Mouse (Mus musculus) E14TG2a.4 (cell line): Measurements from ENCODE around the gene Kcnt2.

Experiments
- CTCF ChIP-seq: conservative IDR thresholded peaks from 2 replicates; pipeline ENCODE4 v1.5.1; 2014; ENCODE audit warnings: low read length
- POU5F1 ChIP-seq: IDR thresholded peaks from 2 replicates; pipeline ENCODE4 v1.6.1; 2014; ENCODE audit warnings: low read length, borderline replicate concordance

- TF ChIP-seq CTCF (peak; percentile 24), POU5F1 (no peak)
Measured at GRCm38 (mm10) chr1:140659607-140660340, 413.8 kb downstream of the Kcnt2 start.
